Mouse (Mus musculus): ENCODE measurements at regions not wholly inside any gene's neighbourhood (a gene's known extent, or its start where the extent isn't known, plus 50 kb on each side); places are given as distances from the start of the nearest gene placed in this dataset.

DNA sequence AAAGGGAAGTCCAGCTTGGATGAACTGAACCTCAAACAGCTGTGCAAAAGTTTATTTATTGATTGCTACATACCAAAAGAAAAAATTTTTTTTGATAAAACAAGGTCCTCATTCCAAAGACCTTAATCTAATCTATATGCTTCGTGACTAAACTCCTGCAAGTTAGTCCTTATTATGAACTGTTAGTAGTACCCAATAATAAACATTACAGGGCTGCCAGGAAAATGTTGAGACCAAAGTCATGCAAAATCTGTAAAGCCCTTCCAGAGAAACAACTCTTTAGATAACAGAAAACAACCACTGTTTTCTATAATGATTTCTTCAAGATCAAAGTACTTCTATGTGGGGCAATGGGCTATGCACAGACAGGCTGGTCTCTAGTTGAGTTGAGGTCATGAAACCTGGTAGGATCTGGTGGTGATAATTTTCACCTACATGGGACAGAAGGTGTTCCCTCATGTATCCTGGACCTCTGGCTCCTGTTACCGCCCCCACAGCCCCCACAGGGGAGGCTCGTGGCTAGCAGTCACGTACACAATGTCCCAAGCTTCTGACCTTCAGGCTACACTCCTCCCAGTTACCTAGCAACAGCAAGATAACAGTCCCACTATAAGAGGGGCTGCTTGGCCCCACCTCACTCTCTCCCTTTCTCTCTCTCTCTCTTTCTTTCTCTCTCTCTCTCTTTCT is 76.4 kb upstream of the Cep85l start:
- TF ChIP-seq CTCF (IDR thresholded peaks at IDR 0.05; ENCODE audit: low read depth) (no peak), EP300 (IDR thresholded peaks at IDR 0.05; ENCODE audit: low read depth) (no peak)
